Mouse (Mus musculus): Measurements from ENCODE around the gene Dhodh.

GRCm38 (mm10) chr8:109640410-109640809 lies 31.9 kb upstream of the Dhodh start:
- TF ChIP-seq GATA1 (IDR thresholded peaks at IDR 0.05; ENCODE audit: low read length) (no peak), TAL1 (IDR thresholded peaks at IDR 0.05; ENCODE audit: low read length) (no peak)
